Mouse (Mus musculus) embryonic facial prominence, embryonic 10.5 days (tissue): ENCODE measurements around the gene Plekhh3. TPM values are rescaled to one million over a fixed set of nuclear protein-coding genes. Genes with fewer than 3 reads are reported as not detected.
A peak's percentile ranks its signal among the peaks of the same experiment; 100 is the strongest.

Experiments used
- DNase-seq: peaks from one replicate; pipeline ENCODE4 v3.0.0-alpha.2; 2017; ENCODE audit warnings: low spot score
- H3K27ac ChIP-seq: fragments of 300-500 bp; sonication (generic); replicated peaks from 2 replicates; pipeline ENCODE4 v1.5.1; 2016; ENCODE audit warnings: mild to moderate bottlenecking
- H3K27me3 ChIP-seq: fragments of 300-500 bp; sonication (generic); replicated peaks from 2 replicates; pipeline ENCODE4 v1.6.1; 2016; ENCODE audit warnings: low read depth, mild to moderate bottlenecking; ENCODE audit not compliant: poor library complexity, severe bottlenecking
- H3K36me3 ChIP-seq: fragments of 300-500 bp; sonication (generic); replicated peaks from 2 replicates; pipeline ENCODE4 v1.6.1; 2016; ENCODE audit warnings: mild to moderate bottlenecking, moderate library complexity
- H3K4me1 ChIP-seq: fragments of 300-500 bp; sonication (generic); 2 replicates; pipeline ENCODE4 v1.6.1; 2016
- H3K4me3 ChIP-seq: fragments of 300-500 bp; sonication (generic); 2 replicates; pipeline ENCODE4 v1.5.1; 2016; ENCODE audit warnings: mild to moderate bottlenecking, moderate library complexity
- H3K9me3 ChIP-seq: fragments of 300-500 bp; sonication (generic); 2 replicates; pipeline ENCODE4 v1.6.1; 2016; ENCODE audit warnings: mild to moderate bottlenecking
- WGBS: fragments of 180-500 bp; shearing (Covaris S2); methylation state at CpG from one replicate; pipeline ENCODE4 v1.1.7; 2016; 5-methylcytosine and 5-hydroxymethylcytosine counted together
- polyA plus RNA-seq: library from polyadenylated mRNA; unstranded; fragments of >200 nt; fragmentation: Nextera tagmentation; extraction: Ambion mirVana; gene quantifications from 2 replicates; pipeline ENCODE4 v1.2.1, GENCODE M21; 2016

The Plekhh3 gene
- polyA plus RNA-seq, 1 experiment from 2014 or later: 4.0 TPM

- Histone ChIP-seq H3K27me3 (no peaks in the 10 kb centered on the region), H3K9me3 (no peaks in the 10 kb centered on the region), H3K27ac (no peak overlapping the region), H3K36me3 (peaks cover 49% of the 10 kb centered on the region), H3K4me3 (no peak overlapping the region), H3K4me1 (peaks cover 32% of the 10 kb centered on the region)
- no peak for DNase-seq
- WGBS: 93% methylated on average over 6 of the region's 6 CpGs
These were observed 21.5 kb upstream of the Plekhh3 start for GRCm38 (mm10) chr11:101192646-101193045.

GRCm38 (mm10) chr11:101191919-101192470 is 20.8 kb upstream of the Plekhh3 start:
- no peaks in the 10 kb centered on the region for H3K27me3 ChIP-seq
- H3K9me3 ChIP-seq: no peaks in the 10 kb centered on the region
- H3K4me3 ChIP-seq: no peak overlapping the region
- 84% methylated on average over 4 of the region's 4 CpGs for WGBS
- peak overlapping the region; percentile 10; the same call in 1 of the 2 replicates for H3K27ac ChIP-seq
- peaks cover 43% of the 10 kb centered on the region for H3K36me3 ChIP-seq
- DNase-seq: no peak
- H3K4me1 ChIP-seq: peaks cover 32% of the 10 kb centered on the region

- no peaks in the 10 kb centered on the region for H3K9me3 ChIP-seq
- H3K4me3 ChIP-seq: no peak overlapping the region
- peak overlapping the region; percentile 77 for H3K27ac ChIP-seq
- 54% methylated on average over 17 of the region's 17 CpGs for WGBS
- no peak for DNase-seq
- H3K4me1 ChIP-seq: peaks cover 32% of the 10 kb centered on the region
- no peaks in the 10 kb centered on the region for H3K27me3 ChIP-seq
- H3K36me3 ChIP-seq: peaks cover 35% of the 10 kb centered on the region; the same call in 1 of the 2 replicates
These were observed 20.1 kb upstream of the Plekhh3 start for GRCm38 (mm10) chr11:101190913-101191907.

GRCm38 (mm10) chr11:101190181-101190912 is 19.2 kb upstream of the Plekhh3 start:
- Histone ChIP-seq H3K4me3 (0 out of 2 replicates have a peak overlapping the region, but pooled peaks have one; percentile 25), H3K36me3 (peaks cover 27% of the 10 kb centered on the region; the same call in 1 of the 2 replicates), H3K4me1 (peaks cover 32% of the 10 kb centered on the region), H3K27ac (peak overlapping the region; percentile 77), H3K9me3 (no peaks in the 10 kb centered on the region), H3K27me3 (no peaks in the 10 kb centered on the region)
- no peak for DNase-seq
- 55% methylated on average over 8 of the region's 8 CpGs for WGBS

GRCm38 (mm10) chr11:101189495-101190180 is 18.5 kb upstream of the Plekhh3 start:
- H3K27ac ChIP-seq: peak overlapping the region; percentile 77
- H3K4me3 ChIP-seq: peak overlapping the region; percentile 25; the same call in 1 of the 2 replicates
- DNase-seq: no peak
- H3K9me3 ChIP-seq: no peaks in the 10 kb centered on the region
- peaks cover 32% of the 10 kb centered on the region for H3K4me1 ChIP-seq
- WGBS: 8% methylated on average over 6 of the region's 6 CpGs
- H3K27me3 ChIP-seq: 0 out of 2 replicates have a peak, but pooled peaks cover under 1% of the 10 kb centered on the region
- H3K36me3 ChIP-seq: peaks cover 21% of the 10 kb centered on the region; the same call in 1 of the 2 replicates

GRCm38 (mm10) chr11:101188166-101188805 is 17.1 kb upstream of the Plekhh3 start:
- peaks cover 10% of the 10 kb centered on the region; the same call in 1 of the 2 replicates for H3K27me3 ChIP-seq
- 84% methylated on average over 11 of the region's 11 CpGs for WGBS
- H3K27ac ChIP-seq: no peak overlapping the region; the same call in 1 of the 2 replicates
- no peak overlapping the region for H3K4me3 ChIP-seq
- peaks cover 14% of the 10 kb centered on the region; the same call in 1 of the 2 replicates for H3K36me3 ChIP-seq
- no peak for DNase-seq
- peaks cover 32% of the 10 kb centered on the region for H3K4me1 ChIP-seq
- H3K9me3 ChIP-seq: no peaks in the 10 kb centered on the region

- Histone ChIP-seq H3K36me3 (peaks cover 6% of the 10 kb centered on the region; the same call in 1 of the 2 replicates), H3K9me3 (no peaks in the 10 kb centered on the region), H3K27ac (no peak overlapping the region), H3K4me1 (peaks cover 32% of the 10 kb centered on the region), H3K27me3 (peaks cover 17% of the 10 kb centered on the region), H3K4me3 (no peak overlapping the region)
- 93% methylated on average over 5 of the region's 5 CpGs for WGBS
- no peak for DNase-seq
These were observed 16.4 kb upstream of the Plekhh3 start for GRCm38 (mm10) chr11:101187541-101187940.

- no peak overlapping the region for H3K27ac ChIP-seq
- 87% methylated on average over 27 of the region's 27 CpGs for WGBS
- no peaks in the 10 kb centered on the region for H3K9me3 ChIP-seq
- 0 out of 2 replicates have a peak overlapping the region, but pooled peaks have one; percentile 3 for H3K4me3 ChIP-seq
- no peak for DNase-seq
- H3K27me3 ChIP-seq: peaks cover 24% of the 10 kb centered on the region
- no peaks in the 10 kb centered on the region for H3K36me3 ChIP-seq
- peaks cover 31% of the 10 kb centered on the region for H3K4me1 ChIP-seq
These were observed 15.5 kb upstream of the Plekhh3 start for GRCm38 (mm10) chr11:101186526-101187247.

GRCm38 (mm10) chr11:101185441-101185840 is 14.3 kb upstream of the Plekhh3 start:
- no peaks in the 10 kb centered on the region for H3K9me3 ChIP-seq
- no peak for DNase-seq
- peaks cover 19% of the 10 kb centered on the region for H3K4me1 ChIP-seq
- no peaks in the 10 kb centered on the region for H3K36me3 ChIP-seq
- H3K27me3 ChIP-seq: peaks cover 28% of the 10 kb centered on the region
- H3K4me3 ChIP-seq: no peak overlapping the region
- WGBS: 93% methylated on average over 4 of the region's 4 CpGs
- no peak overlapping the region for H3K27ac ChIP-seq

- Histone ChIP-seq H3K27ac (no peak overlapping the region), H3K4me1 (peaks cover 14% of the 10 kb centered on the region), H3K36me3 (no peaks in the 10 kb centered on the region), H3K4me3 (no peak overlapping the region), H3K9me3 (no peaks in the 10 kb centered on the region), H3K27me3 (peaks cover 32% of the 10 kb centered on the region)
- WGBS: 91% methylated on average over 12 of the region's 12 CpGs
- no peak for DNase-seq
These were observed 13.8 kb upstream of the Plekhh3 start for GRCm38 (mm10) chr11:101184984-101185383.
